Mouse (Mus musculus): ENCODE data around the gene Chst3. TPM values are rescaled to one million over a fixed set of nuclear protein-coding genes. Genes with fewer than 3 reads are reported as not detected.

Chst3 gene
- 1 to 10 TPM; 1.2 to 1.4 TPM for total RNA-seq (2021)
- long read RNA-seq, experiment 1, partial matches to known transcripts, result 0 of 1 reads
- long read RNA-seq, experiment 1, other reads (novel, unspliced or antisense), result 1 of 1 reads
- long read RNA-seq, experiment 2, result 0 reads

- intact Hi-C loops (cut with DNase I), result no loop called here
- DNase-seq (ENCODE audit: extremely low spot score in 1 of 2, low spot score in 2 of 2), result peak in 1 of 2 experiments; percentile 40
- no peak; the same call in 1 of the 2 replicates for TF ChIP-seq CTCF (IDR thresholded peaks at IDR 0.05)
- Histone ChIP-seq H3K4me3 (peak within 1 kb of the TSS; percentile 53), H3K27ac (peak within 1 kb of the TSS; percentile 40; the same call in 1 of the 2 replicates)
Measured at GRCm38 (mm10) chr10:60218591-60219499, at the start of gene Chst3. Chst3 (minus strand) TSS chr10:60219260.

- intact Hi-C loops (cut with DNase I), result no loop called here
- H3K27ac ChIP-seq, result no peak overlapping the region
- H3K4me3 ChIP-seq, result no peak overlapping the region
- no peak for DNase-seq (ENCODE audit: extremely low spot score in 1 of 2, low spot score in 2 of 2)
- TF ChIP-seq CTCF (IDR thresholded peaks at IDR 0.05), result no peak
Measured at GRCm38 (mm10) chr10:60268738-60269137, 49.7 kb upstream of the Chst3 start.

GRCm38 (mm10) chr10:60266842-60267401 lies 47.9 kb upstream of the Chst3 start:
- H3K27ac ChIP-seq, result no peak overlapping the region
- TF ChIP-seq CTCF (IDR thresholded peaks at IDR 0.05), result no peak
- no peak overlapping the region for H3K4me3 ChIP-seq
- DNase-seq (ENCODE audit: extremely low spot score in 1 of 2, low spot score in 2 of 2), result no peak
- intact Hi-C loops (cut with DNase I), result no loop called here

GRCm38 (mm10) chr10:60265252-60265651 lies 46.2 kb upstream of the Chst3 start:
- Histone ChIP-seq H3K4me3 (no peak overlapping the region), H3K27ac (no peak overlapping the region)
- TF ChIP-seq CTCF (IDR thresholded peaks at IDR 0.05), result no peak
- intact Hi-C loops (cut with DNase I), result no loop called here
- no peak for DNase-seq (ENCODE audit: extremely low spot score in 1 of 2, low spot score in 2 of 2)

GRCm38 (mm10) chr10:60263351-60263750 lies 44.3 kb upstream of the Chst3 start:
- DNase-seq (ENCODE audit: extremely low spot score in 1 of 2, low spot score in 2 of 2), result no peak
- no peak overlapping the region for H3K4me3 ChIP-seq
- no peak for TF ChIP-seq CTCF (IDR thresholded peaks at IDR 0.05)
- intact Hi-C loops (cut with DNase I), result no loop called here
- H3K27ac ChIP-seq, result no peak overlapping the region

- no peak overlapping the region for H3K4me3 ChIP-seq
- DNase-seq (ENCODE audit: extremely low spot score in 1 of 2, low spot score in 2 of 2), result peak; percentile 65 to 77
- peak overlapping the region; percentile 57 for H3K27ac ChIP-seq
- intact Hi-C loops (cut with DNase I), result no loop called here
- no peak for TF ChIP-seq CTCF (IDR thresholded peaks at IDR 0.05)
Measured at GRCm38 (mm10) chr10:60262386-60262785, 43.3 kb upstream of the Chst3 start.

GRCm38 (mm10) chr10:60261530-60261929 lies 42.5 kb upstream of the Chst3 start:
- no peak for DNase-seq (ENCODE audit: extremely low spot score in 1 of 2, low spot score in 2 of 2)
- intact Hi-C loops (cut with DNase I), result no loop called here
- TF ChIP-seq CTCF (IDR thresholded peaks at IDR 0.05), result no peak
- H3K4me3 ChIP-seq, result no peak overlapping the region
- no peak overlapping the region for H3K27ac ChIP-seq

GRCm38 (mm10) chr10:60260557-60261294 lies 41.7 kb upstream of the Chst3 start:
- Histone ChIP-seq H3K27ac (no peak overlapping the region; the same call in 1 of the 2 replicates), H3K4me3 (no peak overlapping the region)
- no peak for TF ChIP-seq CTCF (IDR thresholded peaks at IDR 0.05)
- DNase-seq (ENCODE audit: extremely low spot score in 1 of 2, low spot score in 2 of 2), result no peak
- intact Hi-C loops (cut with DNase I), result no loop called here

- no peak overlapping the region for H3K4me3 ChIP-seq
- no peak for TF ChIP-seq CTCF (IDR thresholded peaks at IDR 0.05)
- H3K27ac ChIP-seq, result no peak overlapping the region
- intact Hi-C loops (cut with DNase I), result no loop called here
- DNase-seq (ENCODE audit: extremely low spot score in 1 of 2, low spot score in 2 of 2), result no peak
Measured at GRCm38 (mm10) chr10:60257261-60257825, 38.3 kb upstream of the Chst3 start.

GRCm38 (mm10) chr10:60256088-60256487 lies 37.0 kb upstream of the Chst3 start:
- intact Hi-C loops (cut with DNase I), result no loop called here
- no peak for DNase-seq (ENCODE audit: extremely low spot score in 1 of 2, low spot score in 2 of 2)
- TF ChIP-seq CTCF (IDR thresholded peaks at IDR 0.05), result no peak

GRCm38 (mm10) chr10:60252606-60253005 lies 33.5 kb upstream of the Chst3 start:
- intact Hi-C loops (cut with DNase I), result no loop called here
- H3K27ac ChIP-seq, result no peak overlapping the region
- no peak for DNase-seq (ENCODE audit: extremely low spot score in 1 of 2, low spot score in 2 of 2)
- no peak overlapping the region for H3K4me3 ChIP-seq
- TF ChIP-seq CTCF (IDR thresholded peaks at IDR 0.05), result no peak

More at GRCm38 (mm10) chr10:60256088-60256487, 37.0 kb upstream of the Chst3 start:
- Histone ChIP-seq H3K27ac (no peak overlapping the region), H3K4me3 (no peak overlapping the region)

Measured in left cerebral cortex, adult 2 months (tissue).